Mouse (Mus musculus) embryo, embryonic 10 days (tissue): ENCODE measurements at regions not wholly inside any gene's neighbourhood (a gene's known extent, or its start where the extent isn't known, plus 50 kb on each side); places are given as distances from the start of the nearest gene placed in this dataset.

Source experiments
- DNase-seq: peaks from one replicate; pipeline ENCODE4 v3.0.0-alpha.2; 2015; ENCODE audit warnings: low spot score

- no peak for DNase-seq
These were observed 53.1 kb upstream of the Rai14 start for GRCm38 (mm10) chr15:10767535-10767934.

DNA sequence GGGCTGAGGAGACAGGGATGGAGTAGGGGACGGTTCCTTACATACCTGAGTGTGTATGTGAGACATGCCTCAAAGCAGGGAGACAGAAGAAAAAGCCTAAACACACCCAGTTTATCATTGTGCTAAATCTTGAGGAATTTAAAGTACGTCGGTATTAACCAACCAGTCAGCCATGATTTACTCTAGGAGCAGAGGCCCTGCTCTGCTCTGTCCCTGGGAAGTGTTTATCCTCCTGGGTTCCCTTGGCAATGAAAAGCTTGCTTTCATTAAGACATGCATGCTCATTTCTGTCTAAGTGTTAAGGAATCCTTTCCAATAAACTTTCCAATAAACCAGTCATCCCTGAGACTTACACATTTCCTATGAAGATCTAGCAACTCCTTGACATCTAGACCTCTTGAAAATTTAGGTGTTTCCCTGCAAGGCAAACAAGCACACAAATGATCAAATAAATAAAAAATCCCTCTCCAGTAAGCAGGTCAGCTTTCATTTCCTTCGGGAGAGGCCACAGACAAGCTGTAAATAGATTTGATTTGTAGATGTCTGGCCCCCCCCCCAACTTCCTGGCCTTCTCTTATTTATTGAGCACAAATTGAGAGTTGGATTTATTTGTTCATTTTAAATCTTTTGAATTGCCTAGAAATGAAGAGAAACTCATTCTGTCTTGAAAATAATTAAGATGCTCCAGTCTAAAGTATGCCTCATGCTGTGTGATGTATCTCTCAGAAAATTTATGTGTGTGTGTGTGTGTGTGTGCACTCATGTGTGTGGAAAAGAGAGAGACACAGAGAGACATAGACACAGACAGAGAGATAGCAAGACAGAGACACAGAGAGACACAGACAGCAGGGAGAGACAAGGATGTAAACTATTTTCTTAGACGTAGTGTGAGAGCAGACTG, 56.2 kb upstream of the Rai14 start:
- DNase-seq, result no peak

GRCm38 (mm10) chr15:10771311-10771690, 56.9 kb upstream of the Rai14 start:
- peak; percentile 27 for DNase-seq

- DNase-seq, result no peak
These were observed 65.7 kb upstream of the Rai14 start for GRCm38 (mm10) chr15:10779941-10780620.

DNA sequence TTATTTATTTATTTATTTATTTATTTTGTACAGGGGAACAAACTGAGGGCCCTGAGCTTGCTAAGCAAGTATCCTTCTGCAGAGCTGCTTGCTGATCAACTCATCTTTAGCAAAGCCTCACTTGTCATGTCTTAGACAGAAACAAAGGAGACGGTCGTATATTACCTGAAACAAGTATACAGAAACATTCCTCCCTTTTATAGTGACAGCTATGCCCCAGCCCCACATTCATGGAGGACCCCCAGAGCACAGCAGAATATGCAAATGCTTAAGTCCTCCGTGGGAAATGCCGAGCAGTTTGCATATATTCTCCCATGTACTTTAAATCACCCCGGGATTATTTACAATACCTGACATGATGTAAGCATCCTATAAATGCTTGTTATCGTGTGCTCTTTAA, 74.9 kb upstream of the Rai14 start:
- DNase-seq, result no peak

GRCm38 (mm10) chr15:10790862-10791497, 76.6 kb upstream of the Rai14 start:
- DNase-seq, result no peak

DNA sequence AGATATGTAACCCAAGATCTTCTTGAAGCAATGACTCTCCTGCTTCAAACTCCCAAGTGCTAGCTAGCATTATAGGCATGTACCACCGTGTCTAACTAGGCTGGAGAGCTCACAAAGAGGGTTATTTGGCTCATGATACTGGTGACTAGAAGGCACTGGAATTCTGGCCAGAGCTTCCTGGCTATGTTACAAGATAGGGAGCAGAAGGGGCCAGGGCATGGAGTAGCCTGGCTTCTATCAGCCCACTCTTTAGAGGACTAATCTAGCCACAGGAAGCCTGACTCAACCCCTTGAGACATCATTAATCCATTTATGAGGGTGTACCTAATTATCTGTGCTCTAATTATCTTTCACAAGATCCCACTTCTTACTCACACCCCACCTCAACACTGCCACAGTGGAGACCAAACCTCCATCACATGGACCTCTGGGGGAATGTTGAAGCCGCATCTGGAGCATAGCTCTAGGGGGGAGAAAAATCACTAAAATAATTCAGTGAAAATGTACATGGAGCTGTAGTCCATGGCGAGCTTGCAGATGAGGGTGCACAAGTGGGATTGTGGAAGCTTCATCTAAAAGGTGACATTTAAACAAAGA, 77.2 kb upstream of the Rai14 start:
- DNase-seq, result no peak

GRCm38 (mm10) chr15:10792156-10792555, 77.7 kb upstream of the Rai14 start:
- DNase-seq, result no peak

DNA sequence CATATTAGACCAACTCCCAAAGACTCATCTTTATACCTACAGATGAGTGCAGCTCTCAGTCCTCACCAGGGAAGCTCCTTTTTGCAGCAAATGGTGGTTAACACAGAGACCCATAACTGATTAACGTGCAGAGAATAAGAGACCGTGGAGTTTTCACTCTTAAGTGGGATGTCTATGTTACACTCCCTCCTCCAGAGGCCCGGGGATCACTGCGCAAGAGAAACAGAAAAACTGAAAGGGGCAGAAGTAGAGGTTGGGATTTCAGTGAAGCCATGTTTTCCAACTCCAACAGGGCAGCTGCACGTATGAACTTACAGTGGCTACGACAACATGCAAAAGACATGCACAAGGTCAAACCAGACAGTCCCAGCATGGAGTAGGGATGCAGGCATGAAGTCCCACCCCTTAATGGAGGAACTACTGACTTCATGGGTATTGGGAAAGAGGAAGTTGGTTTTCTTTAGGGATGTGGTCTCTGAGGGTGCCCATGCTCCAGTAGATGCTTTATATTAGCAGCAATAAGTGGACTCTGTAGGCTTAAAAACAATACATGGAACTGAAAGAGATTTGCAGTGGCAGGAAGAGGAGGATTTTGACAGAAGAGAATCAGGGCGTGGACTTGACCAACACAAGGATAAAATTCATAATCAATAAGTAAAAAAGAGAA, 80.8 kb upstream of the Rai14 start:
- no peak for DNase-seq

- no peak for DNase-seq
These were observed 85.2 kb upstream of the Rai14 start for GRCm38 (mm10) chr15:10799656-10800055.

DNA sequence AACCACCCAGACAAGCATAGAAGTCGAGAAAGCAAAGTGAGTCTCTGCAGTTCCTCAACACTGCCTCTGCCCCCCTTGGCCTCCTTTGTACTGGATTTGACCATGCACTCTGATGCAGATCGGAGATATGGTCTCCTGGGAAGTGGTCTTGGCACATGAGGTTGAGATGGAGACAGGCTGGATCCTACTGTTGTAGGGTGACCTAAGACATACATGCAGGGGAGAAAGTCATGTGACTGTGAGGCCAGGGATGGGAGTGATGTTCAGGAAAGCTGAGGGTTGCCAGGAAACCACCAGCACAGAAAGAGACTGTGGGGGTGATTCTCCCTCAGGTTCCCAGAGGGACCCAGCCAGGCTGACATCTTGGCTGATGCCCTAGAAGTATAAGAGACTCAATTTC, 99.8 kb upstream of the Rai14 start:
- DNase-seq, result no peak

DNA sequence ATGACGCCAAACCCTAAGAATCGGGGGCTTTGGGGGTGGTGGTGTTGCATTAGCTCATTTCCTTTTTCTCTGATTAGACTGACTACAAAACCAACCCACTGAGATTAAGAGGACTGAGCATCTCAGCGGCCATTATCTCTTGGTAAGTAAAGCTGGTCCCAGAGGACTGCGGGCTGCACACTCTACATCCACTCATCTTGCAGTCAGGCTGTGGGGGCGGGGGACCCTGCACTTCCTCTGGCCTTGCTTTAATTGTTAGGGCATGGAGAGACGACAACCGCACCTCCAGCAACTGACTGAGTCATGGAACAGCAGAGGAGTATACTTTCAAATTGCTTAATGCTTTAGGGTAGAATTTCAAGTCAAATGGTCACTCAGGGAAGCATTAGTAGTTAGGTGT, 100.3 kb upstream of the Rai14 start:
- peak; percentile 14 for DNase-seq

DNA sequence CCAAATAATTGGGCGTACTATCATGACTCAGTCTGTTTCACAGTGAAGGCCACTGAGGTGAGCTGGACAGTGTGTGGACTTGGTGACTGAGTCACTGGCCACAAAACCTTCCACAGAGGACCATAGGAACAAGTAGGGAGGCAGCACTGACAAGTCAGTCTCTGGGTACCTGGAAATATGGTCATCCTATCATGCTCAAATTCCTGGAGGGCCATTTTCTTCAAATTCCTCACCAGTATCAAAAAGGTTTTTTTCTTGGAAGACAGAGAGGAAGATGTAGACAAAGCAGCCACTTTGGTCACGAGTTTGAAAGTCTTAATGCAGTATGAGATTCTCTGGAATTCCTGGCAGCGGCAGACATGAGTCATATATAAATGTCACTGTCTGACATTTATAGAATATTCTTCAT, 101.8 kb upstream of the Rai14 start:
- no peak for DNase-seq

GRCm38 (mm10) chr15:10818216-10818615, 103.8 kb upstream of the Rai14 start:
- peak; percentile 8 for DNase-seq

GRCm38 (mm10) chr15:10818706-10819105, 104.3 kb upstream of the Rai14 start:
- DNase-seq, result no peak

DNA sequence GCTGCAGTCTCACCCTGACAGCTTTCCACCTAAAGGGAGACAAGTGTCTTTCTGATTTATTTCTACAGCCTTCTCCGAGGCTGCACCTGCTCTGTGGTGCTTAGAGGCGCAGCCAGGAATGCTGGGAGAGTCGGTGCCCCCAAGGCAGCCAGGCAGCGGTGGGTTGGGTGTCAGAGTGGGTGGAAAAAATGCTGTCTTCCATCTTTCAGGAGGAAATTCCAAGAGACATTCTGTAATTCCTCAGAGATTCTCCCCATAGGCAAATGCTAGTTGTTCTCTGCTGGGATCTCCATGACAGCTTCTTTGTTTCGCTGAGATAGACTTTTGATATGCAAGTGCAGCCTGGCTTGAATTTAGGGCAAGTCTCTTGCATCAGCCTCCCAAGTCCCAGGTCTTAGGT, 109.5 kb upstream of the Rai14 start:
- no peak for DNase-seq

DNA sequence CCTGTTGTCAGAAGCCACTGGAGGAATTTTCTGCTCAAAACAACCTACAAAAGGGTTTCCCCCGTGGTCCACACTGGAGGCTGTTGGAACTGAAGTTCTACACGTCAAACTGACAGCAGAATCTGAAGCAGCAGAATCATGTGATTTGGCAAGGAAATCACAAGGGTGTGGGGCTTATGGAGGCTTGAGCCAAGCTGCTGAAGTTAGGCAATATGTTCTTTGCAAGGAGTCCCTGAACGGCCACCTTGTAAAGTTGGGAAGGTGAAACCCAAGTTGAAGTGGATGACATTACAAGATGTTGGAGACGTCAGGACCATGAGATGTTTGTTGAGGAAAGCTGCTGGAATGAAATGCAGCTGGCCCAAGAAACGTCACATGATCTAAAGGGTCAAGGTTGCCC, 115.2 kb upstream of the Rai14 start:
- DNase-seq, result no peak

DNA sequence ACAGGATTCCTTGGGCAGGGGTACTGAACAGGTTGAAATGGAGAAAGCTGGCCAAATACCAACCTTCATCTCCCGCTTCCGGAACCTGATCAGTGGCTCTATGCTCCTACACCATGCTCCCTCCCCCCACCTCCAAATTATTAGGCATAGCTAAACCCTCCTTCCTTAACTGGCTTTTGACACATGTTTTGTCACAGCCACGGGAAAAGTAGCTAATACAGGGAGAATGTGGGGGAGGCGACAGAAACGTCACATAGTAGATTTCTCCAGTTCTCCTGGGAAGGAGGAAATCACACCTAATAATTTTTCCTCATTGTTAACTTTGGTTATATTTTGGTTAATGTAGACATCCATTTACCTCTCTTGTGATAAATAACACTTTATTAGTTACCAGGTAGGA, 116.1 kb upstream of the Rai14 start:
- no peak for DNase-seq

DNA sequence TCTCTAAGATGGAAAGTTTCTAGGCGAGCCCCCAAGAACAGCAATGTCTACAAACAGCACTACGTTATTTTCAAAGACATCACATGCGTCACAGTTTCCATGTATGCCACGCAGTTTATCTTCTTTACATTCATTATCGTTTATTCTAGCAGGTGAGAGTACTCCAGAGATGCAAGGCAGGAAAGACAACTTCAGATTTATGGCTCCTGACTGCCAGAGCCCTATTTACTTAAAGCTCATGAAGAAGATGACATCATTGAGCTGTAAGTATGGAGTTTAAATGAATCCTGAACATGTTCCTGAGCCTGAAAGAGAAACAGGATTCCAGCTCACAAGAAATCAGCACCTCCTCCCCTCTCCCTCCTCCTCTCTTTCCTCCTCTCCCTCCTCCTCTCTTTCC, 116.7 kb upstream of the Rai14 start:
- DNase-seq, result peak; percentile 7

- no peak for DNase-seq
These were observed 117.9 kb upstream of the Rai14 start for GRCm38 (mm10) chr15:10832331-10832730.

DNA sequence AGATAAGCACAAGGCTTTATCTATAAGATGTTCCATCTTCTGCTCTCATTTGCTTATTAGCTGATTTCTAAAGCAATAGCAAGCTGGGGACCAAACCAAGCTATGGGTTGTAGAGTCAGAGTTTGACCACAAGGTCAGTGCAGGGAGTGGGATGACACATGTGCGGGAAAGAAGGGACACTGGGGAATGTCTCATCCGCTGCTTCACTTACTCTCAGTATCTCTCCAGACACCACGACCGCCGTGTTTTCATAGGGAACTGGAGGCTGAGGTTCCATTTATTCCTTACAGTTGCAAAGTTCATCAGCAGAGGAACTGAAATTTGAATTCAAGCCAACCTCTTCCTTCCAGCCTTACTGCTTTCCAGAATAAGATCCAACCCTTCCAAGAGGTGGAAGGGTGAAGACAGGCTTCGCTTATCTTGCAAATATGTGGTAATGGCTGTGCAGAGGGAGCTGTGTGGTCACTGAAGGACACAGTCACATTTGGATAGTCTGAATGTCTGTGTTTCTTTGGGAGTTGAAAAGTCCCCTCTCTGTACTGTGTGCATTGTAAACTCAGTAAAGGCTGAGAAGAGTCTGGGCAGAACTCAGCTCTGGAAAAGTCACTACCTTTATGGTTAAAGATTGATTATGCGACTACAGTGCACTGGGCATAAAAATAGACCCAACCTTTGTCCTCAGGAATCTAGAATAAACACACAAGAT, 118.1 kb upstream of the C1qtnf3 start:
- DNase-seq, result no peak
